Mouse (Mus musculus) MN1 (cell line): Measurements from ENCODE around the gene Baz2a.
"Not testable (repeated sequence)": the region's sequence is repeated elsewhere in the genome, so short reads cannot be mapped to it uniquely, and the experiment has no call there.

Experiments
- DNase-seq: peaks from one replicate; pipeline ENCODE4 v3.0.0-alpha.2; 2016; ENCODE audit warnings: low spot score

Baz2a gene

DNA sequence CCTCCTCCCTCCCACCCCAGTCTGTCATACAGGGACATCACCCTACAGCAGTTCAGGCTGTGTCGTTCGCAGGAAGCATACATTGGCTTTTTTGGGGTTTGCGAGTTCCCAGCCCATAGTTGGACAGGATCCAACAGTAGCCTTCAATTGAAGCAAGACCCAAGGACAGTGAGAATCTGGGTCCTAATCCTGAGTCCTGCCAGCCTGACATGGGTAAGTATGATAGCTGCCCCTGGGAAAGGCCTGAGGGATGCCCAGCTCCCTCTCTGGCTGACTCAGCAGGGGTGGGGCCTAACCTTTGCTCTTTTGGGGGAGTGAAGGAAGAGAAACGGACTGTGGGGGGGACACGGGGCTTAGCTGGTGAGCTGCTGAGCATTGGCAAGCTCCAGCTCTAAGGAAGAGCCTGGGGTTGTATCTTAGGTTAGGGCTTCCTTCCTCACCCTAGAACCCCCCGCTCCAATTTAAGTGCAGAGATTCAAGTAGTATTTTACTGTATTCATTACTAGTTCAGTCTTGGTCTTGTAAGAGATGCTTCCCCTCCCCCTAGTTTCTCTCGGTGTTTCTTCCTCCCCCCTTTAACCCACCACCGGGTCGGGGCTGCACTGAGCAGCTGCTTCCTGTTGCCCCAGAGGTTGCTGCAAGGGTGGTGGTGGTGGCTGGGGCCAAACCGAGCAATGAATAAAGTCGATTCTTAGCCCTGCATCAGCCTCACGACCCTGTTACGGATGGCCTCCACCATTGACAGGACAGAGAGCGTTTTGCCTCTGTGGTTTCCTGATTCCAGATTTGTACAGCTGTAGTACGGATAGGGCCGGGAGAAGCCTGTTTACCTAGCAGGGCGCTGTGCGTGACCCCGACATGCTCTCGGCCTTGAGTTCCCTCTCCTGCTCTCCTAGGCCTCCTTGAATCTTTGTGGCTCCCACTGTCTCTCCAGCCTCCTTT is at the start of gene Baz2a:
Baz2a (plus strand) TSS at position 14 of the 942 bp plus-strand sequence.
- DNase-seq: peak; percentile 78

DNA sequence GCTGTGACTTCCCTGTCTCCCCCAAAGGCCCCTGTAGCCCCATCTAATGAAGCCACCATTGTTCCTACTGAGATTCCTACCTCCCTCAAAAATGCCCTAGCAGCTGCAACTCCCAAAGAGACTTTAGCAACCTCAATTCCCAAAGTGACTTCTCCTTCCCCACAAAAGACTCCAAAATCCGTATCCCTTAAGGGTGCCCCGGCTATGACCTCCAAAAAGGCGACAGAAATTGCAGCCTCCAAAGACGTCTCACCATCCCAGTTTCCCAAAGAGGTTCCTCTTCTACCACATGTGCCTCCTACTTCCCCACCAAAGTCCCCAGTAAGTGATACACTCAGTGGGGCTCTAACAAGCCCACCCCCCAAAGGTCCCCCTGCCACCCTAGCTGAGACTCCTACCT is 49.7 kb upstream of the Baz2a start:
- no peak for DNase-seq

GRCm38 (mm10) chr10:128042466-128042865 is 48.9 kb upstream of the Baz2a start:
- DNase-seq: no peak

DNA sequence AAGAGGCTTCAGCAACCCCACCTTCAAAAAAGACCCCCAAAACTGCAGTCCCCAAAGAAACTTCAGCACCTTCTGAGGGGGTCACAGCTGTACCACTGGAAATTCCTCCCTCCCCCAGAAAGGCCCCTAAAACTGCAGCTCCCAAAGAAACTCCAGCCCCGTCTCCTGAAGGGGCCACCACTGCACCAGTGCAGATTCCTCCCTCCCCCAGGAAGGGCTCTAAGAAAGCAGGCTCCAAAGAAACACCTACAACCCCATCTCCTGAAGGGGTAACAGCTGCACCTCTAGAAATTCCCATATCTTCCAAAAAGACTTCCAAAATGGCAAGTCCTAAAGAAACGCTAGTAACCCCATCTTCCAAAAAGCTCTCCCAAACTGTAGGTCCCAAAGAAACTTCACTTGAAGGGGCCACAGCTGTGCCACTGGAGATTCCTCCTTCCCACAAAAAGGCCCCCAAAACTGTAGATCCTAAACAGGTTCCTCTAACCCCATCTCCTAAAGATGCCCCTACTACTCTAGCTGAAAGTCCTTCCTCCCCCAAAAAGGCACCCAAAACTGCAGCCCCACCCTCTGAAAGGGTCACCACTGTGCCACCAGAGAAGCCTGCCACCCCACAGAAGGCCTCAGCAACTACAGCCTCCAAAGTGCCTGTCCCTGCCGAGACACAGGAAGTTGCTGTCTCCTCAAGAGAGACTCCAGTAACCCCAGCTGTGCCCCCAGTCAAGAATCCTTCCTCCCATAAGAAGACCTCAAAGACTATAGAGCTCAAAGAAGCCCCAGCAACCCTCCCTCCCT is 48.1 kb upstream of the Baz2a start:
- no peak for DNase-seq

DNA sequence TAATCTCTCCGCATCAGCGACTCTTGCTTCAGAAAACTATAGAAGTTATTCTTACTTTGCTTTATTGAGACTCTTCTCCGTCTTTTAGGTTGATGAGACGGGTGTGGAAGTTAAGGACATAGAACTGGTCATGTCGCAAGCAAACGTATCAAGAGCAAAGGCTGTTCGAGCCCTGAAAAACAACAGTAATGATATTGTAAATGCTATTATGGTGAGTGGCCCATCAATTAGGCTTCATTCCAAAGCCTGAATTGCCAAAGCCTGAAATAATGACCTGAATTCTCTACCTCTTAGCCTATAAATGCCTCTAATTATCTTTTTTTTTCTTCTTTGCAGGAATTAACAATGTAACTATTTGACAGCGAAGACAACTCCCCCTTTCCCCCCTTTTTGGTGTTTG is 43.2 kb upstream of the Baz2a start:
- DNase-seq: no peak

GRCm38 (mm10) chr10:128049741-128050140 is 41.6 kb upstream of the Baz2a start:
- DNase-seq: no peak

GRCm38 (mm10) chr10:128050355-128050754 is 41.0 kb upstream of the Baz2a start:
- DNase-seq: no peak

DNA sequence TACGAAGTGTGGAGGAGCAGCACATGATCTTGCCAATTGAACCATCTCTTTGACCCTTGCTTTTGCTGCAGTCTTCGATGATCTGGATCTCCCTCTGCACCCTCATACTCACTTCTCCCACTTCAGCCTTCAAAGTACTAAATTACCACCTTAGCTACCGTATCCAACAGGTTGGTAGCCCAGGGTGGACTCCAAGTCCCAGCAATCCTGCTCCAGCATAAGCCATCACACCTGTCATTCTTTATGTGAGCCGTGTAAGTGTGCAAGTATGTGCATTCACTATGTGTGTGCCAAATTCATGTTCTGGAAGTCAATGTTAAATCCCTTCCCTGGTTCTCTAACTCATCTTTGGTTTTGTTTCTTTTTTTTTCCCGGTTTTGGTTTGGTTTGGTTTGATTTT is 39.8 kb upstream of the Baz2a start:
- no peak for DNase-seq

DNA sequence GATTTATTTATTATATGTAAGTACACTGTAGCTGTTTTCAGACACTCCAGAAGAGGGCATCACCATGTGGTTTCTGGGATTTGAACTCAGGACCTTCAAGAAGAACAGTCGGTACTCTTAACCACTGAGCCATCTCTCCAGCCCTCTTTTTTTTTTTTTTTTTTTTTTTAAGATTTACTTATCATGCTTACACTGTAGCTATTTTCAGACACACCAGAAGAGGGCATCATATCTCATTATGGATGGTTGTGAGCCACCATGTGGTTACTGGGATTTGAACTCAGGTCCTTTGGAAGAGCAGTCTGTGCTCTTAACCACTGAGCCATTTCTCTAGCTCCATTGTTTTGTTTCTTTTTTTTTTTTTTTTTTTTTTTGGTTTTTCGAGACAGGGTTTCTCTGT is 39.2 kb upstream of the Baz2a start:
- DNase-seq: not testable (repeated sequence)

DNA sequence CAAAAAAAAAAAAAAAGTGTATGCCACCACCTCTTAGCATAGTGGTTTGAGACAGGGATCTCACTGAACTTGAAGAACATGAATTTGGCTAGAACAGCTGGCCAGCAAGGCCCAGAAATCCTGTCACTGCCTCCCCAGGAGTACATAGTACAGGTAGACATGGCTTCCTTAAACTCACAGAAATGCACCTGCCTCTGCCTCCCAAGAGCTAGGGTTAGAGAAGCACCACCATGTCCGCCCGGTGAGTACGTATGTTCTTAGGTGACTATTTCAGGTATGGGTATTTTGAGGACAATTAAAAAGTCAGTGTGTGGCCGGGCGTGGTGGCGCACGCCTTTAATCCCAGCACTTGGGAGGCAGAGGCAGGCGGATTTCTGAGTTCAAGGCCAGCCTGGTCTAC is 38.4 kb upstream of the Baz2a start:
- DNase-seq: no peak

GRCm38 (mm10) chr10:128058184-128058583 is 33.2 kb upstream of the Baz2a start:
- DNase-seq: no peak

DNA sequence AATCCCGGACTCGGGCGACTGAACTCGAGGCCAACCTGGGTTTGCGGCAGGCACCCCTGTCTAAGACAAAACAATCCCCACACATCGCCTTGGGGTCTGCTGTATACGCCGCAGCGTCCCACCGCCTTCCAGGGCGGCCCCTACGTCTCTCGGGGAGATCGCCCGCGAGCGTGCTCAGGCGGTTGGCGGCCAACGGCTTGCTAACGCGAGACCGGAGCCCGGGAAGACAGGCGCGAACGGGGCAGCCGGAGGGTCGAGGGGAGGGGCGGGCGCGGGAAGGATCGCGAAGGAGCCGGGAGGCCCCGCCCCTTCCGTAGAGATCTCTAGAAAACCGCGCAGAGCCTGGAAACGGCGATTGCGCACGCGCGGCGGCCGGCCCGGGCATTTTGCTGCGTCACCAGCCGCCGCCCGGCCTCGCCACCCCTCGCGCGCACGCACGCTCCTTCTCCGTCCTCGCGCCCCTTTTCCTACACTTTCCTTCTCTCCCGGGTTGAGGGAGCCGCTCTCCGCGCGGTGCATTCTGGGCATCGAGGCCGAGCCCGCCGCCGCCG is 32.7 kb upstream of the Baz2a start, which contains the start of gene Ptges3:
Ptges3 (plus strand) TSS at position 354 of the 551 bp plus-strand sequence.
- DNase-seq: peak; percentile 100

GRCm38 (mm10) chr10:128059207-128059981 is 32.0 kb upstream of the Baz2a start:
- DNase-seq: peak; percentile 92

DNA sequence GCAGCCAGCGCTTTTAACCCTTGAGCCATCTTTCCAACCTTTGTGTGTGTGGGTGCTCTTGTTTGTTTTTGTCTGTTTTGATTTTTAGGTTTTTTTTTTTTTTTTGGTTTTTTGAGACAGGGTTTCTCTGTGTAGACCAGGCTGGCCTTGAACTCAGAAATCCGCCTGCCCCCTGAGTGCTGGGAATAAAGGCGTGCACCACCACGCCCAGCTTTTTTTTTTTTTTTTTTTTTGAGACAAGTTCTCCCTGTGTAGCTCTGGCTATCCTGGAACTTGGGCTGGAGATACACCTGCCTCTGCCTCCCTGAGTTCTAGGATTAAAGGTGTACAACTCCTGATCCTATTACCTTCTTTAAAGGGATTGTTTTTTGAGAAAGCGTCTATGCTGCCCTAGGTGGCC is 30.3 kb upstream of the Baz2a start:
- no peak for DNase-seq

- DNase-seq: no peak
Observed at GRCm38 (mm10) chr10:128062221-128062989, 29.0 kb upstream of the Baz2a start.

DNA sequence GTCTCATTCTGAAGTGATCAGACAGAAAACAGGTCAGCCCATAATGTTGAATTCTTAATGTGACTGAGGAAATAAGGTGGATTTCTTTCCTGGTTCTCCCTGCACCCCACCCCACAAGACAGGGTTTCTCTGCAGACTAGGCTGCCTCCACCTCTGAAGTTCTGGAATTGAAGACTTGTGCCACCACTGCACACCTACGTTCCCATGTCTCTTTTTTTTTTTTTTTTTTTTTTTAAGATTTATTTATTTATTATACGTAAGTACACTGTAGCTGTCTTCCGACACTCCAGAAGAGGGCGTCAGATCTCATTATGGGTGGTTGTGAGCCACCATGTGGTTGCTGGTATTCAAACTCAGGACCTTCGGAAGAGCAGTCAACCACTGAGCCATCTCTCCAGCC is 25.3 kb upstream of the Baz2a start:
- DNase-seq: no peak

GRCm38 (mm10) chr10:128069201-128069600 is 22.2 kb upstream of the Baz2a start:
- no peak for DNase-seq

GRCm38 (mm10) chr10:128070432-128070831 is 20.9 kb upstream of the Baz2a start:
- not testable (repeated sequence) for DNase-seq

GRCm38 (mm10) chr10:128078269-128078668 is 13.1 kb upstream of the Baz2a start:
- DNase-seq: not testable (repeated sequence)

- DNase-seq: peak; percentile 52
Observed at GRCm38 (mm10) chr10:128080496-128080895, 10.9 kb upstream of the Baz2a start.
